Mouse (Mus musculus) lung, adult 2 months (tissue): ENCODE results near the gene Fam71f2.

ENCODE experiments used
- CTCF ChIP-seq: fragments of 200-500 bp; IDR thresholded peaks from 2 replicates; pipeline ENCODE4 v1.5.1; 2011; ENCODE audit warnings: mild to moderate bottlenecking, low read length, control low read depth; ENCODE audit not compliant: insufficient read depth
- POLR2A ChIP-seq: fragments of 200-500 bp; IDR thresholded peaks from 2 replicates; pipeline ENCODE4 v1.6.1; 2011; ENCODE audit warnings: low read depth, mild to moderate bottlenecking, control low read depth, low read length, borderline replicate concordance; ENCODE audit errors: extremely low read depth

GRCm38 (mm10) chr6:29303726-29304125 lies 24.3 kb downstream of the Fam71f2 start:
- no peak for TF ChIP-seq POLR2A
- no peak for TF ChIP-seq CTCF
